Mouse (Mus musculus) forebrain, postnatal 0 days (tissue): ENCODE measurements around the gene Fbxl14. TPM values are rescaled to one million over a fixed set of nuclear protein-coding genes. Genes with fewer than 3 reads are reported as not detected.
"Not testable (repeated sequence)": the region's sequence is repeated elsewhere in the genome, so short reads cannot be mapped to it uniquely, and the experiment has no call there.

Experiments
- ATAC-seq: fragments of 200-750 bp; cut with Nextera tagmentation; 2 replicates; pipeline ENCODE4 v1.8.0; 2017; ENCODE audit warnings: mild to moderate bottlenecking, moderate library complexity
- DNase-seq: peaks from one replicate; pipeline ENCODE4 v3.0.0-alpha.2; 2015
- H3K27ac ChIP-seq: fragments of 300-500 bp; sonication (generic); 2 replicates; pipeline ENCODE4 v1.5.1; 2014; ENCODE audit warnings: low read depth, mild to moderate bottlenecking, antibody characterized with exemption, low read length, moderate library complexity, mixed read lengths
- H3K27me3 ChIP-seq: fragments of 300-500 bp; sonication (generic); 2 replicates; pipeline ENCODE4 v1.6.1; 2014; ENCODE audit warnings: mild to moderate bottlenecking, low read length, mixed read lengths; ENCODE audit not compliant: insufficient read depth
- H3K36me3 ChIP-seq: fragments of 300-500 bp; sonication (generic); 2 replicates; pipeline ENCODE4 v1.6.1; 2014; ENCODE audit warnings: mild to moderate bottlenecking, moderate library complexity; ENCODE audit not compliant: insufficient read depth
- H3K4me1 ChIP-seq: fragments of 300-500 bp; sonication (generic); 2 replicates; pipeline ENCODE4 v1.6.1; 2014; ENCODE audit warnings: antibody characterized with exemption; ENCODE audit not compliant: insufficient read depth
- H3K4me2 ChIP-seq: fragments of 300-500 bp; sonication (generic); 2 replicates; pipeline ENCODE4 v1.6.1; 2014; ENCODE audit warnings: low read depth, mild to moderate bottlenecking, moderate library complexity
- H3K4me3 ChIP-seq: fragments of 300-500 bp; sonication (generic); 2 replicates; pipeline ENCODE4 v1.5.1; 2014; ENCODE audit warnings: low read depth, low read length, mixed read lengths
- H3K9ac ChIP-seq: fragments of 300-500 bp; sonication (generic); 2 replicates; pipeline ENCODE4 v1.6.1; 2014; ENCODE audit warnings: mild to moderate bottlenecking
- H3K9me3 ChIP-seq: fragments of 300-500 bp; sonication (generic); 2 replicates; pipeline ENCODE4 v1.6.1; 2016; ENCODE audit warnings: low read length
- CTCF ChIP-seq: sonication (generic); IDR thresholded peaks from 2 replicates; pipeline ENCODE4 v1.5.1; 2016; ENCODE audit warnings: antibody characterized with exemption, control low read depth, low read depth
- WGBS: fragments of 180-500 bp; shearing (Covaris S2); extraction: QIAGEN DNeasy Blood & Tissue Kit; methylation state at CpG from one replicate; pipeline ENCODE4 v1.1.7; 2014; 5-methylcytosine and 5-hydroxymethylcytosine counted together
- polyA plus RNA-seq: library from polyadenylated mRNA; unstranded; fragments of >200 nt; fragmentation: Nextera tagmentation; extraction: Ambion mirVana; gene quantifications from 2 replicates; pipeline ENCODE4 v1.2.1, GENCODE M21; 2015
- total RNA-seq: library from RNA; depleted of rRNA; stranded (reverse); fragments of >200 nt; gene quantifications from 2 replicates; pipeline ENCODE4 v1.2.3, GENCODE M21; 2014; rRNA removed

Fbxl14 gene
- total RNA-seq (40.3 and 54.5 TPM in 2 replicates), polyA plus RNA-seq (1.9 and 2.2 TPM in 2 replicates)

DNA sequence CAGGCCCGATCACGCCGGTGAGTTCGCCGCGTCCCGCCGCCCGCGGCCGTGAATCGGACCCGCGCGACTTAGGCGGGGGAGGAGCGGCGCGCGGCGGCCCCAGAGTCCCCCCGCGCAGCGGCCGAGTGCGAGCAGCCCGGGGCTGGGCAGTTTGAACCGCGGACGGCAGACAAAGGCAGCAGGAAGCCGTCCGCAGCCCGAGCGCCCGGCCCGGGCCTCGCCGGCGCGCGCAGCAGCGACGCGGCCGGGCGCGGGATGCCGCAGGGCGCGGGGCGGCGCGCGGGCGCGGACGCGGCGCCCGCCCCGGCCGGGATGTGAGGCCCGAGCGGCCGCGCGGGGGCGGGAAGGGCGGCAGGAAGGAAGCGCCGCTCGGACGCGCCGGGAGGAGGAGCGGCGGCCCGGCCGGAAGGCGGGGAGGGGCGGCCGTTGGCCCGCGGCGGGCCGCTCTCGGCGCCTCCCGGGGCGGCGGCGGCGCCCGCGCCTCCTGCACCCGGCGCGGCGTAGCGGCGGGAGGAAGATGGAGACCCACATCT lies at the start of gene Fbxl14:
Gene Fbxl14 (plus strand): TSS at position 326 of the 533 bp plus-strand sequence.
- Histone ChIP-seq H3K9me3 (no peaks in the 10 kb centered on the region), H3K4me1 (no peaks in the 10 kb centered on the region), H3K36me3 (peaks cover 10% of the 10 kb centered on the region), H3K4me3 (peak within 1 kb of the TSS; percentile 68), H3K4me2 (peak within 1 kb of the TSS; percentile 97), H3K27ac (peak within 1 kb of the TSS; percentile 100), H3K9ac (peak within 1 kb of the TSS; percentile 94), H3K27me3 (no peaks in the 10 kb centered on the region)
- 3% methylated on average over 78 of the region's 101 CpGs for WGBS
- DNase-seq, result no peak
- peak; percentile 86 for ATAC-seq
- TF ChIP-seq CTCF, result no peak

DNA sequence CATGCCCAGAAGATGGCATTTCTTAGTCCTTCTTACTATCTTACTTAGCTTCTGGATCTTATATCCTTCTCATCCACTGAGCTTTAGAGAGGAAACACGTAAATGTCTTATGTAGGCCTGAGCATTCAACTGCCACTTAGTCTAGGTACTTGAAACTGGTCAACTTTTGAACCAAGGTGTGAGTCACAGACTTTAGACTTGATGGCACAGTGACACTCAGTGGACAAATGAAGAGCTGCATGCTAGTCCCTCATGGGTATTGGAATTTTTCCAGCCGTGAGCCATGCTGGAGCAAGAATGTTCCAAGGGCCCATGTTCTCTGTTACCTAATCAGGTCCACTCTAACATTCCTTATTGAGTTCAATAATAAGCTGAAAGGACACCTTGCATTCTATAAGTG lies 49.0 kb upstream of the Fbxl14 start:
- H3K4me2 ChIP-seq, result no peak overlapping the region

DNA sequence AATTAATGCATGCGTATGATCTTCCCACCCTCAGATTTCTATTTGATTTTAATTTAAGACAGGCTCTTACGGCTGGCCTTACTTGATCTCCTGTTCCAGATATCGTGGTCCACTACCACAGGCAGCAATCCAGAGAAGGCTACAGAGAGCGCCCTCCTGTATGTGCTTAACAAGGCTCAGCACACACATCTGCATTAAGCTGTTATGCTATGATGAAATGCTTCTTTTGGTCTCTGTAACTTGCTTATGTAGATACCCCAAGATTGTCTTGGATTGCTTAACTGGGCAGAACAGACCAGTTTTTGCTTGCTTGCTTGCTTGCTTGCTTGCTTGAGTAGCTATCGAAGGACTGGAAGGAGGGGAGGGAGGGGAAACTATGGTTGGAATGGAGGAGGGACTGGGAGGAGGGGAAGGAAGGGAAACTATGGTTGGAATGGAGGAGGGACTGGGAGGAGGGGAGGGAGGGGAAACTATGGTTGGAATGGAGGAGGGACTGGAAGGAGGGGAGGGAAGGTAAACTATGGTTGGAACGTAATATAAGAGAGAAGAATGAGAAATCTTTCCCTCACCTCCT lies 47.6 kb upstream of the Fbxl14 start:
- no peak for ATAC-seq
- DNase-seq, result no peak
- no peaks in the 10 kb centered on the region for H3K4me1 ChIP-seq
- no peak overlapping the region for H3K27ac ChIP-seq
- no peak overlapping the region for H3K9ac ChIP-seq
- H3K4me2 ChIP-seq, result no peak overlapping the region
- no peak overlapping the region for H3K4me3 ChIP-seq
- H3K27me3 ChIP-seq, result no peaks in the 10 kb centered on the region
- TF ChIP-seq CTCF, result no peak
- 91% methylated on average over 6 of the region's 6 CpGs for WGBS
- H3K36me3 ChIP-seq, result no peaks in the 10 kb centered on the region
- no peaks in the 10 kb centered on the region for H3K9me3 ChIP-seq

More for the DNA sequence above, 49.0 kb upstream of the Fbxl14 start:
- H3K9me3 ChIP-seq, result no peaks in the 10 kb centered on the region
- H3K27me3 ChIP-seq, result no peaks in the 10 kb centered on the region
- no peaks in the 10 kb centered on the region for H3K4me1 ChIP-seq
- WGBS, result 49% methylated on average over 2 of the region's 2 CpGs
- peak; percentile 64 for DNase-seq
- peak; percentile 47; the same call in 1 of the 2 replicates for ATAC-seq
- H3K9ac ChIP-seq, result no peak overlapping the region
- peak; percentile 77 for TF ChIP-seq CTCF
- H3K4me3 ChIP-seq, result no peak overlapping the region
- no peaks in the 10 kb centered on the region for H3K36me3 ChIP-seq
- no peak overlapping the region for H3K27ac ChIP-seq

DNA sequence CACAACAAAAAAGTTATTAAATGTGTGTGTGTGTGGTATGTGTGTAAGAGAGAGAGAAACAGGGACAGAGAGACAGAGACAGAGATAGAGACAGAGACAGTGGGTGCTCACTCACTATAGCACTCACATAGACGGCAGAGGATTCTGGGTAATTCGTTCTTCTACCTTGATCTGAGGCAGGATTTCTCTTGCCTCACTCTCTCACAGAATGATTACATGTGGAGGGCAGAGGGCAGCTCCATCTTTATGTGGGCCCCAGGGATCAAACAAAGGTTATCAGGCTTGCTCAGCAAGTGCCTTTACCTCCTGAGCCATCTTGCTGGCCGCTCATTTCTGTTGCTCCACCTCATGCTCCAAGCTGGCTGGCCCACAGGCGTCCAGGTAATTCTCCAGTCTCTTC lies 45.1 kb upstream of the Fbxl14 start:
- H3K9me3 ChIP-seq, result no peaks in the 10 kb centered on the region
- H3K27me3 ChIP-seq, result no peaks in the 10 kb centered on the region
- TF ChIP-seq CTCF, result no peak
- ATAC-seq (no peak), DNase-seq (no peak)
- H3K27ac ChIP-seq, result no peak overlapping the region
- WGBS, result 87% methylated on average over 4 of the region's 4 CpGs
- H3K4me1 ChIP-seq, result no peaks in the 10 kb centered on the region
- no peak overlapping the region for H3K4me3 ChIP-seq
- H3K4me2 ChIP-seq, result no peak overlapping the region
- no peaks in the 10 kb centered on the region for H3K36me3 ChIP-seq
- no peak overlapping the region for H3K9ac ChIP-seq

DNA sequence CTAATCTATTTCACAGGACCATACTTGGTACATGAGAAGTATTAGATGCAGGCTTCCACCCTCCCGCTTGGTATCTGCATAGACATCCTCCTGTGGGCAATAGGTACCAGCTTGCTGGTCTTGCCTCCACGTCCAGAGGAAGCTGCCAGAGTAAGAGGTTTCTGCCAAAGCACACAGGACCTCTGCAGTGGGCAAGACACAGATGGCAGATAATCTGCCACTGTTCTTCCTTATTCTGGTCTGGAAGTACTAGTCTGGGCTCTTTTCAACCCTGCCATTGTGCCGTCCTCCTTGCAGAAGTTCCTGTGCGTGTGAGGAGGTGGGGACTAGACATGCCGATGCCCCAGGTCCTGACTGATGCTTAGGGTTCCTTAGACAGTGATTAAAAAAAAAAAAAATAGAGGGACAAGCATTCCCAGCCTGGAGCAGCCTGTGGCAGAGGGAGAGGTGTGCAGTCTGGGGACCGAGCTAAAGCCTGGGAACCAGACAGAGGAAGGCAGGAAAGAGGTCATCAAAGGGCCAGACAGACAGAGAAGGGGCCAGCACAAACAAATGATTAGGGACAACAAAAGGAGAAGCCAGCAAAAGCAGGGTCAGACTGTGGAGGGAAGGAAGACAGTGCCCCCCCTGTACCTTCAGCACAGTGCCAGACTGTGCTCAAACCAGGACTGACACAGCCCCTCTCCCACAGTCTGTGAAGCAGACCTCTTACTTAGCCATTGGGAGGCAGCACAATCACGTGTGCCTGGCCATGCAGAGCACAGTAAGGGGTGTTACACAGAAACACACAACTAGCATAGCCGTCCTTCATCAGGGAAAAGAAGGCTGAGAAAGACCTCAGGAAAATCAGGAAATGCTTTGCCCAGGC lies 41.3 kb upstream of the Fbxl14 start:
- ATAC-seq (peak; percentile 79), DNase-seq (no peak)
- H3K4me1 ChIP-seq, result no peaks in the 10 kb centered on the region
- H3K27ac ChIP-seq, result no peak overlapping the region
- H3K9me3 ChIP-seq, result no peaks in the 10 kb centered on the region
- H3K9ac ChIP-seq, result no peak overlapping the region
- TF ChIP-seq CTCF, result 0 out of 2 replicates have a peak, but pooled peaks have one; percentile 26
- H3K4me3 ChIP-seq, result no peak overlapping the region
- H3K36me3 ChIP-seq, result no peaks in the 10 kb centered on the region
- H3K4me2 ChIP-seq, result no peak overlapping the region
- H3K27me3 ChIP-seq, result no peaks in the 10 kb centered on the region
- 56% methylated on average over 8 of the region's 8 CpGs for WGBS

DNA sequence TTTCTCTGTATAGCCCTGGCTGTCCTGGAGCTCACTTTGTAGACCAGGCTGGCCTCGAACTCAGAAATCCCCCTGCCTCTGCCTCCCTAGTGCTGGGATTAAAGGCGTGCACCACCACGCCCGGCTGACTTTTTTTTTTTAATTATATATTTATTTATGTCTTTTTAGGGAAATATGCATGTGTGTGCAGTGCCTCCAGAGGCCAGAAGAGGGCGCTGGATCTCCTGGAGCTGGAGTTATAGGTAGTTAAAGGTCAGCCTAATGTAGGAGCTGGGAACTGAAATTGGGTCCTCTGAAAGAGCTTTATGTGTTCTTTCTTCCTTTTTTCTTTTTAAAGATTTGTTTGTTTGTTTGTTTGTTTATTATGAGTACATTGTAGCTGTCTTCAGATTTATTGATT lies 36.7 kb upstream of the Fbxl14 start:
- H3K36me3 ChIP-seq, H3K9ac ChIP-seq, ATAC-seq, DNase-seq, H3K9me3 ChIP-seq, H3K27me3 ChIP-seq, H3K4me1 ChIP-seq, H3K27ac ChIP-seq, H3K4me2 ChIP-seq, H3K4me3 ChIP-seq: not testable (repeated sequence)
- WGBS, result 87% methylated on average over 5 of the region's 5 CpGs
